Mouse (Mus musculus): ENCODE measurements around the gene Mri1.

Gene Mri1

GRCm38 (mm10) chr8:84202938-84203917 is 53.9 kb downstream of the Mri1 start:
- DNase-seq (ENCODE audit: low spot score in 2 of 2), result peak; percentile 79 to 82

- DNase-seq (ENCODE audit: low spot score in 2 of 2), result peak; percentile 65 to 69
These were observed 54.7 kb downstream of the Mri1 start for GRCm38 (mm10) chr8:84202466-84202865.

- DNase-seq (ENCODE audit: low spot score in 2 of 2), result peak; percentile 70 to 74
These were observed 55.4 kb downstream of the Mri1 start for GRCm38 (mm10) chr8:84201545-84202245.

- DNase-seq (ENCODE audit: low spot score in 2 of 2), result peak; percentile 80 to 85
These were observed 56.2 kb downstream of the Mri1 start for GRCm38 (mm10) chr8:84200652-84201544.

GRCm38 (mm10) chr8:84200126-84200555 is 57.0 kb downstream of the Mri1 start:
- no peak for DNase-seq (ENCODE audit: low spot score in 2 of 2)

All from urinary bladder, postnatal 4 days (tissue).